Mouse (Mus musculus): ENCODE results near the gene Slc11a1.

DNA sequence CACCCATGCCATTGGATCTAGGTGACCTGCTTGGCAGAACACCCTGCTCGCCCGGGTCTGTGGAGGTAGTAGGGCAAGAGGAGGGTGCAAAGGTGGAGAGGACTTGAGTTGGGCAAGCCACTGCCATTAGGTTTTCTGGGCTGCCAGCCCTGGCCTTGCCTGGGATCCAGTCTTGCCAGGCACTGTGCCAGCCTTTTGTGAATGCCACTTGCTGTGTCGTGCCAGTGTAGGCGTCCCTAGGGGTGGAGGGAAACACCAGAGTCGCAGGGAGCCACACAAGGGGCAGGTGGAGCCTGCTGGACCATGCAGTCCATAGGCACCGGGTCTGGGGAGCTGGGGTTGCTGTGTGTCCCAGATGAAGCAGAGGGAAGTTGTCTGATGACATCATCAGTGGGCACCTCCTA, 34.6 kb upstream of the Slc11a1 start:
- TF ChIP-seq POLR2A (IDR thresholded peaks at IDR 0.05; ENCODE audit: control insufficient read depth, extremely low read depth, insufficient read depth, low read length, poor library complexity) (no peak), CTCF (IDR thresholded peaks at IDR 0.05; ENCODE audit: borderline replicate concordance, control insufficient read depth, extremely low read depth, insufficient read depth, low read length, poor library complexity) (no peak)
